Mouse (Mus musculus) urinary bladder, postnatal 10 days (tissue): ENCODE measurements around the gene Agbl4.

ENCODE experiments used
- DNase-seq: peaks from one replicate; pipeline ENCODE4 v3.0.0; 2022; ENCODE audit warnings: low spot score

The Agbl4 gene

GRCm38 (mm10) chr4:111280936-111281335, 883.5 kb downstream of the Agbl4 start:
- DNase-seq = no peak

- no peak for DNase-seq
Observed at GRCm38 (mm10) chr4:111281836-111282235, 884.4 kb downstream of the Agbl4 start.

GRCm38 (mm10) chr4:111284625-111285024, 887.2 kb downstream of the Agbl4 start:
- no peak for DNase-seq

GRCm38 (mm10) chr4:111294528-111295241, 897.2 kb downstream of the Agbl4 start:
- DNase-seq = no peak

- DNase-seq = no peak
Observed at GRCm38 (mm10) chr4:111306518-111306917, 909.1 kb downstream of the Agbl4 start.

- no peak for DNase-seq
Observed at GRCm38 (mm10) chr4:111307166-111307565, 909.7 kb downstream of the Agbl4 start.

GRCm38 (mm10) chr4:111307633-111308032, 910.2 kb downstream of the Agbl4 start:
- no peak for DNase-seq

GRCm38 (mm10) chr4:111308572-111309288, 911.3 kb downstream of the Agbl4 start:
- DNase-seq = no peak

- no peak for DNase-seq
Observed at GRCm38 (mm10) chr4:111327094-111327493, 929.6 kb downstream of the Agbl4 start.

GRCm38 (mm10) chr4:111327760-111328373, 930.4 kb downstream of the Agbl4 start:
- DNase-seq = no peak

- DNase-seq = no peak
Observed at GRCm38 (mm10) chr4:111329501-111329900, 932.0 kb downstream of the Agbl4 start.

GRCm38 (mm10) chr4:111332864-111333263, 935.4 kb downstream of the Agbl4 start:
- no peak for DNase-seq

GRCm38 (mm10) chr4:111349965-111350364, 952.5 kb downstream of the Agbl4 start:
- DNase-seq = no peak

GRCm38 (mm10) chr4:111350615-111351525, 953.4 kb downstream of the Agbl4 start:
- DNase-seq = no peak

GRCm38 (mm10) chr4:111356584-111357115, 959.2 kb downstream of the Agbl4 start:
- DNase-seq = no peak

- DNase-seq = no peak
Observed at GRCm38 (mm10) chr4:111357176-111357575, 959.7 kb downstream of the Agbl4 start.

- DNase-seq = no peak
Observed at GRCm38 (mm10) chr4:111364199-111364598, 966.7 kb downstream of the Agbl4 start.

- DNase-seq = no peak
Observed at GRCm38 (mm10) chr4:111367771-111368170, 970.3 kb downstream of the Agbl4 start.

GRCm38 (mm10) chr4:111377159-111377558, 979.7 kb downstream of the Agbl4 start:
- no peak for DNase-seq

- DNase-seq = no peak
Observed at GRCm38 (mm10) chr4:111378071-111378470, 980.6 kb downstream of the Agbl4 start.

- DNase-seq = no peak
Observed at GRCm38 (mm10) chr4:111383101-111383500, 985.6 kb downstream of the Agbl4 start.

GRCm38 (mm10) chr4:111390736-111391135, 993.3 kb downstream of the Agbl4 start:
- no peak for DNase-seq
